Mouse (Mus musculus) cerebellum, adult 18-20 months (tissue): ENCODE results near the gene 9530053A07Rik.
A peak's percentile ranks its signal among the peaks of the same experiment; 100 is the strongest.
"Not testable (repeated sequence)": the region's sequence is repeated elsewhere in the genome, so short reads cannot be mapped to it uniquely, and the experiment has no call there.

Source experiments
- DNase-seq, 2 experiments: peaks; one replicate each; pipeline ENCODE4 v3.0.0; 2021

The 9530053A07Rik gene

GRCm38 (mm10) chr7:28129166-28129565, at the start of gene 9530053A07Rik:
9530053A07Rik (plus strand) TSS chr7:28129466.
- no peak for DNase-seq

- no peak for DNase-seq
Measured at GRCm38 (mm10) chr7:28084215-28084614, 45.1 kb upstream of the 9530053A07Rik start.

GRCm38 (mm10) chr7:28086236-28086635, 43.0 kb upstream of the 9530053A07Rik start:
- DNase-seq = no peak

DNA sequence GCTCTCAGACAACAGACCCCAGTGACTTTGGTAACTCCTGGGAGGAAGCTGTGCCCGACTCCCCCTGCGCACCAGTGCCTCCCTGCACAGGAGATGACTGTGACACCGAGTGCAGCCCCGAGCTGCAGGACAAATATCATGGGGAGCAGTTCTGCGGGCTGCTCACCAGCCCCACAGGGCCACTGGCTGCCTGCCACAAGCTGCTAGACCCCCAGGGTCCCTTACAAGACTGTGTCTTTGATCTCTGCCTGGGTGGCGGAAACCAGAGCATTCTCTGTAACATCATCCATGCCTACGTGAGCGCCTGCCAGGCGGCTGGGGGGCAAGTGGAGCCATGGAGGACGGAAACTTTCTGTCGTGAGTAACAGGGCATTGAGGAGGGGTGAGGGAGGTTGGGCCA, 35.7 kb upstream of the 9530053A07Rik start:
- no peak for DNase-seq

- DNase-seq = no peak
Measured at GRCm38 (mm10) chr7:28099101-28099500, 30.2 kb upstream of the 9530053A07Rik start.

DNA sequence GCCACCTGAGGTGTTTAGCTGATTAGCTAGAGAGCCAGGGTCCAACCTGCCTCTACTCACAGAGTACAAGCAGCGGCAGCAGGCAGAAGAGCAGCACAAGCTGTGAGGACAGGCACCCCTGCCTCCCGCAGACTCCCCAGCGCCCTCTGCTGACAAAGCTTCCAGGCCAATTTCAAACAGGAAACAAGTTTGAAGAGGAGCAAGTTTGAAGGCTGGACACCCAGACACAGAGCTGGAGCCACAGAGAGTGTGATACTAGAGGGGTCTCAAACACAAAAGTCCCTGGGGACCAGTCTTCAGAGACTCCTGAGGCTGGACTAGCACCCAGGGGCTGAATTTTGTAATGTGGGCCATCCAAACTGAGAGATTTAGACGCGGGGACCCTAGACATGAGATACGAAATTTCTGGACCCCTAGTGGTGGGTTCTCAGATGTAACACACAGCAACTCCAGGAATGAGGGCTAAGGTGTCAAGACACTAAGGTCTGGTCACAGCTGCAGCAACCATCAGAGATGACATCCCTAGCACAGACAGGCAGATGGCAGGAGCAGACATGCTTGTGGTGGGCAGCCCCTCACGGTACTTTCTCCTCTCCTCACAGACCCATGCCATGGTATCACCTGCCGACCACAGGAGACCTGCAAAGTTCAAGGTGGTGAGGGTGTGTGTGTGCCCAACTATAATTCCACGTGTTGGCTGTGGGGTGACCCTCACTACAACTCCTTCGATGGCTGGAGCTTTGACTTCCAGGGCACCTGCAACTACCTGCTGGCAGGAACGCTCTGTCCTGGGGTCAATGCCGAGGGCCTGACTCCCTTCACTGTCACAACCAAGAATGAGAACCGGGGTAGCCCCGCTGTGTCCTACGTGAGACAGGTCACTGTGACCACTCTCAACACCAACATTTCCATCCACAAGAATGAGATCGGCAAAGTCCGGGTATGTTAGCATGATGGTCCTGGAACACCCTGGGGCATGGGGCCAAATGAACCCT, 28.4 kb upstream of the 9530053A07Rik start:
- no peak for DNase-seq

- not testable (repeated sequence) for DNase-seq
Measured at GRCm38 (mm10) chr7:28102936-28103335, 26.3 kb upstream of the 9530053A07Rik start.

DNA sequence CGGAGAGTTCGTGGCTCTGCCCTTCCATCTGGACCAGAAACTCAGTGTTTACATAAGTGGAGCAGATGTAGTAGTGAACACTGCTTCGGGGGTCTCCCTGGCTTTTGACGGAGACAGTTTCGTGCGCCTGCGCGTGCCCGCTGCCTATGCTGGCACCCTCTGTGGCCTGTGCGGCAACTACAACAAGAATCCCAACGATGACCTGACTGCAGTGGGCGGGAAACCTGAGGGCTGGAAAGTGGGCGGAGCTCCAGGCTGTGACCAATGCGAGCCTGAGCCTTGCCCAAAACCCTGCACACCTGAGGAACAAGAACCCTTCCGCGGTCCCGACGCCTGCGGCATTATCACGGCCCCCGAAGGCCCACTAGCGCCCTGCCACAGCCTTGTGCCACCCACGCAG, 24.6 kb upstream of the 9530053A07Rik start:
- DNase-seq = peak in 1 of 2 experiments; percentile 7

DNA sequence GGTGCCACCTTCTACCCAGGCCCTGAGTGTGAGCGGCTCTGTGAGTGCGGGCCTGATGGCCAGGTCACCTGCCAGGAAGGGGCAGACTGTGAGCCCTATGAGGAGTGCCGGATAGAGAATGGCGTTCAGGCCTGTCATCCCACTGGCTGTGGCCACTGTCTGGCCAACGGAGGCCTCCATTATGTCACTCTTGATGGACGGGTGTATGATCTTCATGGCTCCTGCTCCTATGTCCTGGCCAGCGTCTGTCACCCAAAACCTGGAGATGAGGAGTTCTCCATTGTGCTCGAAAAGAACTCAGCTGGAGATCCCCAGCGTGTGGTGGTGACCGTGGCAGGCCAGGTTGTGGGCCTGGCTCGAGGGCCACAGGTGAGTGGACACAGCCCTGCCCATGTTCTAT, 23.0 kb upstream of the 9530053A07Rik start:
- no peak for DNase-seq

GRCm38 (mm10) chr7:28114648-28115047, 14.6 kb upstream of the 9530053A07Rik start:
- no peak for DNase-seq

DNA sequence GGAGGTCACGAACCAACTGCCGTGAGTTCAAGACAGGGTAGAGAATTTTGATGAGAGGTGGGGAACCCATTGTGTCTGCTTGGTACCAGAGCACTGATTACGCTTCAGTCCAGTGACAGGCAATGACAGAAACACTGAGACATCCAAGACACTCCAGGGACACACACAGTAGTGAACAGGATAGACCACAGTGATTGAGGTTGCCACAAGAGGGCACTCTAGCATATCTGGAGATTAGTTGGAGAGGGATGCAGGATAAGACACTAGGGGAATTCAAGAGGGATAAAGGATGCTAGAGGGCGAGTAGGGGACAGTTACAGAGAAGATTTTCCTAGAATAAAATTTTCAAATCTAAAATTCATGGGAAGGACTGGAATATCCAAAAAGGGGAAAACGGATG, 8.3 kb downstream of the 9530053A07Rik start:
- peak; percentile 39 to 55 for DNase-seq

GRCm38 (mm10) chr7:28148263-28148662, 19.0 kb downstream of the 9530053A07Rik start:
- DNase-seq = peak; percentile 61 to 71

DNA sequence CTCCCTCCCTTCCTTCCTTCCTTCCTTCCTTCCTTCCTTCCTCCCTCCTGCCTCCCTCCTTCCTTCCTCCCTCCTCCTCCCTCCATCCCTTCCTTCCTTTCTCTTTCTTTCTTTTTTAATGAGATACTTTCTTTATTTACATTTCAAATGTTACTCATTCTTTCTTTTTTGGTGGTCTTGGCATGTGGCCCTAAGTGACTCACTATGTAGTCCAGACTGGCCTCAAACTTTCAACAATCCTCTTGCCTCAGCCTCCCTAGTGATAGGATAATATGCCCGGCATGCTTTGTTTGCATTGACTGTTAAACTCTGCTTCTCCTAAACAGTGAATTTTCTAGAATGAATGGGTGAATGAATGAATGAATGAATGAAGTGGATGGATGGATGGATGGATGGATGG, 20.6 kb downstream of the 9530053A07Rik start:
- no peak for DNase-seq

DNA sequence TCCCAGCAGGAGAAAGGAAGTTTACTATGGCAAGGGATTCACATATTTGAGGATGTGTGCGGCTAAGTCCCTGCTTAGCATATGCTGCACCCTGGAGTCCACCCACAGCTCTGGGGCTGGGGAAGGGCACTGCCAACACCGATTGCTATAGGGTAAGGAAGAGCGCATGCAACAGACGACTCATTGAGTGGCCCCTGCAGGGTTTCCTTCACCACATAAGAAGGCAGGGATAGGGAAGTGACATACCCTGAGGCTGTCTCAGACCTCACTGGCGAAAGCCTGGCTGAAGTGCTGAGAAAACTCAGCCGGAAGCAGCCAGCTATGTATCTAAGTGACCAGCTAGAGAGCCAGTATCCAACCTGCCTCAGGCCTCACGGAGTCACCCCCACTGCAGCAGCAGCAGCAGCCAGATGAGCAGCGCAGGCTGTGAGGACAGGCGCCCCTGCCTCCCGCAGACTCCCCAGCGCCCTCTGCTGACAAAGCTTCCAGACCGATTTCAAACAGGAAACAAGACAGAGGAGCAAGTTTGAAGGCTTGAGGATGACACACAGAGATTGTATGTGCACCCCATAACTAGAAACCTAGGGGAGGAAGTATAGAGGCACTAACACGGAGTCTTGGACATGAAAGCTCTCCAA, 22.4 kb downstream of the 9530053A07Rik start:
- peak; percentile 12 to 23 for DNase-seq

GRCm38 (mm10) chr7:28153595-28153994, 24.3 kb downstream of the 9530053A07Rik start:
- not testable (repeated sequence) for DNase-seq

- no peak for DNase-seq
Measured at GRCm38 (mm10) chr7:28159292-28159691, 30.0 kb downstream of the 9530053A07Rik start.

DNA sequence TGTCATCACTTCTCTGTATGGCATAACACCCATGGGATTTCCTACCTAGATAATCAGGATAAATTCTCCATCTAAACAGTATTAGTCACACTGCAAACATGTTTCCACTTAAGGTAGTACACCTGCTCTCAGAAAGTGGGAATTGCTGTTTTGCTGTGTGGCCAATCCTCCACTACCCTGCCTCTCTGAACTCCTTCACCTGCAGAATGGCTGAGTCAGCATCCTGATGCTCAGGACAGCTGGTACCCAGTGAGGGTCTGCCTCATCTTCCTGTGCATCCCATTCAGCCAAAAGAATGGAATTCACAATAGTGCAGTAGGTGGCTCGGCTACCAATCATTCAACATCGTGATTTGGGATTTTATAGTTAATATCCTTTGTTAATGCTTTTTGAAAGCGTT, 30.6 kb downstream of the 9530053A07Rik start:
- DNase-seq = no peak

DNA sequence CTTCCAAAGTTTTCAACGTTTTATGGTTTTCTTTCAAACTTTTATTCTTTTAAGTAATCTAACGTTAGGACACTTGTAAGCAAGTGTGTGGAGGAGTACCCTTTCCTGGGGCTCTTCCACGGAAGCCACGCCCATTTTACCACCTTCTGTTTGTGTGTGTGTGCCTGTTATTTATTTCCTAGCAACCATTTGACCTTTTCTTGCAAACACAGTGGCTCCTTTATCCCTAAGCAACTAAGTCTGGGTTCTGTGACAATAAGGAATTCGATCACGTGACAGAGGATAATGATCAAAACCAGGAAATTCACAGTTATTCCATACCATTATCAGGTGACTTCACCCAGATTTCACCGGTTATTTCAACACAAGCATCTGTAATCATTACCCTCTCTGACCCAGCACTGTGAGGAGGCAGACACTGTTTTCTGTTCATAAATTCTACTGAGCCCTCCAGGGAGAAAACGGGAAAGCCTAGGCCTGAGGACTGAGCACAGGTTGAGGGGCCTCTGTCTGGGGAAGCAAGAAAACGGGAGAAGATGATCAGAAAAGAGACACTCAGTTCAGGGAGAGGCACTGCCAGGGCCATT, 32.0 kb downstream of the 9530053A07Rik start:
- no peak for DNase-seq

DNA sequence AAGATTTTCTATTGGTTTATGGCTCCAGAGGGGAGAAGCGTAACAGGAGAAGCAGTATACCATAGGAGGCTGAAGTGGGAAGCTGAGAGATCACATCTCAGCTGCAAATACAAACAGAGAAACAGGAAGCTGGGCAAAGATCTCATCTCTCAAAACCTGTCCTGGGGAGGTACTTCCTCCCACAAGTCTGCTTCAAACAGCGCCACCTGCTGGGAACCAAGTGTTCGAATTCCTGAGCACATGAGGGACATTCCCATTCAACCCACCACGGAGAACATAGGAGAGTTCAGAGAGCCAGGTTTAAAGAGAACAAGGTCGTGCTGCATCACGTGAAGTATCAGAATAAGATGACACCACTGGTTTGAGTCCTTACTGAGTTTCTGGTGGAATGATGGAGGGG, 36.1 kb downstream of the 9530053A07Rik start:
- no peak for DNase-seq

GRCm38 (mm10) chr7:28168320-28169115, 39.3 kb downstream of the 9530053A07Rik start:
- DNase-seq = peak; percentile 53 to 55

DNA sequence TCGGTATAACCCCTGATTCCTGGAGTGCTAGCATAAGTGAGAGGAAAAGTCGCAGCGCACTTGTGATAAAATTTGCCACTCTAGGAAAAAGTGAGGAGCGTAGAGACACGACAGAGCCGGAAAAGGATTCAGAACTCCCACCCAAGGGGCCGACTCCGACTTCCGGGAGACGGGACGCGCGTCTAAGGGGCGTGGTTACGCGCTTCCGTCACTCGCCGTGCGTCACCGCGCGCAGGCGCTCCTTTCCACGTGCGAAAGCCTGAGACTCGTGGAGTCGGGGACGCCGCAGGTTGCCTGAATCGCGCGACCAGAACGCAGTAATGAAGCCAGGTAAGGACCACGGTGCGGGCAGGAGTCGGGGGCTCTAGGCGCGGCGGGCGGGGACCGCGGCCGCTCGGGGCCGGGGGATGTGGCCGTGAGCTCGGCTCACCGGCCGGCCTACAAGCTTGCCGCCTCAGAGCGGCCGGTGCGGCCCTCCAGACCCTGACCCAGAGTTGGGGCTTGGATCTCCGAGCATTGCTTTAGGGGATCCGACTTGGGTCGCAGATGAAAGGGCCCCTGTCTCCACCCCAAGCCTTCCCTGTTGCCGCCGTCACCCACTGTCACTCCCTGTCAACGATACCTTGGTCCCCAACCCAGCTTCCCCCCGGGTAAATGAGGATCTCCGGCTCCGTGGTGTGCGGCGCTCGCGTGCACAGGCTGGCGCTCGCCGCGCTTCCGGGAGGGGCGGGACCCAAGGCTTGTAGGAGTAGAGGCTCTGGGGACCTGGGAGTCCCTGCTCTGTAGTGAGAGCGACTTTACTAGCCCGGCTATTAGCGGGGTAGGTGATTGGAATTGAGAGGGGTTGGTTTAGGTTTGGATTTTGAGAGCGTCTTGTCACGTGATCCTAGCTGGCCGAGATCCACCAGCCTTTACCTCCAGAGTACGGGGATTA, 40.5 kb downstream of the 9530053A07Rik start, which contains the start of gene Fbl:
Fbl (plus strand) TSS at position 222 of the 934 bp plus-strand sequence.
- peak; percentile 88 to 93 for DNase-seq
